Mouse (Mus musculus) cerebellum, postnatal 25 days (tissue): ENCODE data around the gene Fbll1.
"Not testable (repeated sequence)": the region's sequence is repeated elsewhere in the genome, so short reads cannot be mapped to it uniquely, and the experiment has no call there.

ENCODE experiments used
- DNase-seq, 2 experiments: peaks; one replicate each; pipeline ENCODE4 v3.0.0; 2021; ENCODE audit warnings: mixed read lengths in 2 of 2

Gene Fbll1

DNA sequence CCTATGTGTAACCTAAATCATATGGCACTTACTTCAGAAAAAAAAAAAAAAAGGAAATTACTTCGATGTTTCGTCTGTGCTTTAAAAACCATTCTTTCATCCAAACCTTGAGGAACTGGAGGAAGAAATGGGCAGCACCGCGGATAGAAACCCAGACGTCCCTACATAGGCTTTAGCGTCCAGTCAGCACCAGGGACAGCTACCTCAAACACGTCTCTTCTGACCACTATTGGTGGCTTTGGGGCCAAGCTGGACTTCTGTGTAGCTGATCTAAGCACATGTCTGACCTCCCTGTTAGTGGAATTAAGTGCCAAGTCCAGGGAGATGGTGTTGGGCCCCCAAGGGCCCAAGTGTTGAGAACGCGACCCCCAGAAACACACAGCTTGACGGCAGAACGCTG lies at the start of gene Fbll1:
TSS of gene Fbll1 (minus strand) at position 11 of the 400 bp plus-strand sequence.
- DNase-seq: peak; percentile 27 to 30

DNA sequence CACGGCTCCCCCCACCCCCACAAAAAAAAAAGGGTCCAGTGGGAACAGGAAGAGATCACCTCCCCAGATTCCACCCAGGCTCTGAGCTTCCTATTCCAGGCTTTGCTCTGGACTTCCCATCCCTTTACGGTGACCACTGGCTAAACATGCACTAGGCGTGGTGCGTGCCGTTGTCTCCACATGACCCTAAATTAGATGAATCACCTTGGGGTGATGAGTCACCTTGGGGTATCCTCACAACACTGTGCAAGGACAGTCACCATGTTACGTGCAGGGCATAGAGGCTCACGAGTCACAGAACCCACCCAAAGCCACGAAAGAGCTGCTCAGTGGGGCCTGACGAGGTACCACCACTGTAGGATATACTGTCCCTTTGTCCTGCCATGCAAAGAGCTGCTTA lies 45.6 kb upstream of the Fbll1 start:
- no peak for DNase-seq

- not testable (repeated sequence) for DNase-seq
Measured at GRCm38 (mm10) chr11:35842560-35842959, 43.9 kb upstream of the Fbll1 start.

DNA sequence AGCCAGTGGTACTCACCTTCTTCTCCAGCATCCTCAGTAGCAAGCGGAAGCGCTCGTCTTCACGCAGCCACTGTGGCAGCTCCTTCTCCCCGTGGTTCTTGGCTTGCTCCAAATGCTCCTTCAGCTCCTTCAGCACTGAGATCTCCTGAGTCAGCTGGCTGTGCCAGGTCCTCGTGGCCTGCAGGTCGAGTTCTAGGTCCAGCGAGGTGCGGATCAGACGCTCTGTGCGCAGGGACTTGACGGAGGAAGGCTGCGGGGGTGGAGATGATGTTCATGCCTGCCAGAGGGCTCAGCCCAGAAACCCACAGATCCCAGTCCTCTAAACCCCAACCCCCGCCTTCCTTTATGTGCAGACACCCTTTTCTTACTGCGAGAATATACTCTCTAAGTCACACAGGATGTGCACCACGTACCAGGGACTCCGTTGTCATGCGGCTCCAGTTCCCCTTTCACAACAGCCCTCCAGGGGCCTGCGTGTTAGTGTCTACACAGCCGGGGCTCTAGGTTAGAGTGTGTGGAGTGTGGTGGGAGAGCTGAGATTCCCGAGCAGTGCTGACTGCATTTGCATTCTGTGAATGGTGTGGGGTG lies 43.1 kb upstream of the Fbll1 start:
- no peak for DNase-seq

DNA sequence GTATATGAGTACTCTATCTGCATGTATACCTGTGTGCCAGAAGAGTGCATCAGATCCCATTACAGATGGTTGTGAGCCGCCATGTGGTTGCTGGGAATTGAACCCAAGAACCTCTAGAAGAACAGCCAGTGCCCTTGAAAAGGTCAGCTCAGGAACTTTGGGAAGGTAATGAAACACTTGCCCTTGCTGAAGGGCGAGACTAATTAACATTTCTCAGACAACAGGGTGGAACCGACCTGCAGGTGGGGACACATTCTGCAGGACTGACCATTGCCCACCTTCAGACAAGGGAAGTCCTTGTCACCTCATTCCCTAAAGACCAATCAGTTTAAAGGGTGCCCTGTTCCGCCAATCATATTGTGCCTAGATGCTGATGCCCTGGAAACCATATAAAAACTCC lies 42.1 kb upstream of the Fbll1 start:
- not testable (repeated sequence) for DNase-seq

GRCm38 (mm10) chr11:35840282-35840681 lies 41.6 kb upstream of the Fbll1 start:
- DNase-seq: no peak

DNA sequence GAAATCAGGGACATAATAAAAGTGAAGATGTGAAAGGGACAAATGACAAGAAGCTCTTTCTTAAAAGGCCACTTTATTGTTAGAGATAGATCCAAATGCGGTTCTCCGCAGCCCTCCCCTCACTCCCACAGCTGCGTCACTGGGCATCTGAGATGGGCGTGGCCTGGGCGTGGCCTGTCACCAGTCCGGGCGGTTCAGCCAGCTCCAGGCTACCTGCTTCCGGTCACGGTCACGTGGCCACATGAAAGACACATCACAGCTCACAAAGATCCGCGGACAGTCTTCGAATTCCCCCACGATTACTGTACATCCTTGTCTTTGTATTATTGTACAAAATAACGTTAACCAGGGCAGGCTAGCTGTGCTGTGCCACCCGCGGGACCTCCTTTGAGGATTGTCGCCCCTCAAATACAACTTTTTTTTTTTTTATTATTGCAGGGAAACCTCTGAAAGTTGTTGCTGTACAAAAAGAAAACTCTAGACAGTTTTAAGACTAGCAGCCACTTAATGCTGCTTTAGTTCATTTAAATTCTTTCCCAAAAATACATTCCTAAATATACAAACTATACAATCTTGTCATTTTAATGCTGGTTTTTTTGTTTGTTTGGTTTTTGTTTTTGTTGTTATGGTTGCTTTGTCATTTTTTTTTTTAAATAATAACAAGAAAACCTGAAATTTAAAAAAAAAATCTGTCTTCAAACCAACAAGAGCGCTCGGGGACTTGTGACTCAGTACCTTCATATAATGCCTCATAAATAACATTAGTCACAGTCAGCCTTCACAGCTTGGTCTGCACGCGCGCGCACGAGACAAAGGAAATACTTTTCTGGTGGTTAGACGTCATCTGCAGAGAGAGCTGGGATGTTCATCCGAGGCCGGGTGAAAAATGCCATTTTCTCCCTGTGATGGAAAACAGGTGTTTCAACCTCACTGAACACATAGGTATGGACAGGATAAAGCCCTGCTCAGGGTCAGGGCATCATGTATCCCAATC lies 40.0 kb upstream of the Fbll1 start:
- DNase-seq: peak; percentile 75 to 88

DNA sequence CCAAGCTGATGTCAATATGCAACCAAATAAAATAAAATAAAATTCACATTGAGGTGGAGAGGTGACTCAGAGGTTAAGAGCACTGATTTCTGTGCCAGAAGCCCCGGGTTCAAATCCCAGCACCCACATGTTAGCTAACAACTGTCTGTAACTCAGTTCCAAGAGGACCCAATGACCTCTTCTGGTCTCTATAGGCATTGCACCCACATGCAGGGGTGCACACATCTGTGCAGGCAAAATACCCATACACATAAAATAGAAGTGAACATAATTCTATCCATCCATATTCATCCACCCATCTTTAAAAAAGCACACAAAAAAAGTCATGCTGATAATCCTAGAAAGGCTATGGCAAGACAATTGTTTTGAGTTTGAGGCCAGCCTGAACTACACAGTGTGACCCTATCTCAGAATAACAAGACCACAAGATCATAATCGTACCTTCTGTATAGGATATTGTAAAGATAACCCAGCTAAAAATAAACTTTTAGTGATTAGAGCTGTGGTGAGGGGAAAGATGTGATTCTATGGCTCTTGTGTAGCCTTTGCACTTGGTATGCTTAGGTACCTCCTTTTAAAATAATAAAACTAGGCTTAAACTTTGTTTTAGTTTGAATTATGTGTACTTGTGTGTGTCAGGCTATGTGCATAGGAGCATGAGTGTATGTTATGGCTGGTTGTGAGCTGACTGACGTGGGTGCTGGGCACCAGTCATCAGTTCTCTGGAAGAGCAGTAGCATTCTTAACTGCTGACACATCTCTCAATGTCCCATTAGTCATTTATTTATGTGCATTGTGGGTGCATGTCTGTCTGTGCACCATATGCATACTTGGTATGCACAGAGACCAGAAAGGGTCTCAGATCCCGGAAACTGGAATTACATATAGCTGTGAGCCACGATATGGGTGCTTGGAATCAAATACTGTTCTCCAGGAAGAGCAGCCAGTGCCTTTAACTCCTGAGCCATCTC lies 38.8 kb upstream of the Fbll1 start:
- no peak for DNase-seq

- DNase-seq: peak; percentile 93 to 95
Measured at GRCm38 (mm10) chr11:35834022-35834760, 35.5 kb upstream of the Fbll1 start, which contains the start of gene Rars. Gene Rars, minus strand, starts transcription at chr11:35834506.

DNA sequence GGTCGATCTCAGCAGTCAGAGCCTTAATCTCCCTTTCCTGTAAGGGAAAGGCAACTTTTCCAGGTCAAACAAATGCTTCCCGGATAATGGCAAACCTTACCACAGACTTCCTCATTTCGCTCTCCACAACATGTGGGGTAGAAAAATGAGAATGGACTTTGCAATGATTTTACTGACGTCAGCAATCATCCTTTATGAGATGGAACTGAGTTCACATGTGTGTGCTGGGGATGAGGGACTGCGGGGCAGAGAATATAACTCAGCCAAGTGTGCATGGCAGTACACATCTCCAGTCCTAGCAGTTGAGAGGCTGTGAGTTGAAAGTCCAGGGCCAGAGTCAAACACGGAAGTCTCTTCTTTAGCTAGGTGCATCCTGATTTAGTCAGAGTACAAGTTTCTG lies 34.6 kb upstream of the Fbll1 start:
- no peak for DNase-seq

GRCm38 (mm10) chr11:35832139-35832538 lies 33.5 kb upstream of the Fbll1 start:
- no peak for DNase-seq

- DNase-seq: no peak
Measured at GRCm38 (mm10) chr11:35827714-35828113, 29.0 kb upstream of the Fbll1 start.

DNA sequence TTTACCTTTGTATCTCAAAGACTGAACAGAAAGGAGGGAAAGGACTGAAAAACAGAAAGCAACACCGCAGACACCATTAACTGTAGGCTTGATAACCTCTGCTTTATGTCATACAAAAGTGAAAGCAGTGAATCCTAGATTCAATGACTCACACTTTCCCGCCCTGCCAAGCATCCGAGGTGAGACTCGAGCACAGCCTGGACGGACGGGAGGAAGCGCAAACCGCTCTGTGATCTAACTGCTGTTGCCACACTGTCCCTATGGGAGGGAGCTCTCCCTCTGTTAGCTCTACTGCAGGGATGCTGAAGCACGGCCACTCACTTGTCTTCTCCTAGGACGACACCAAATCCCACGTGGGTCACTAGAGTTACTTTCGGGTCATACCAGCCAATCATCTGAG lies 17.6 kb upstream of the Fbll1 start:
- DNase-seq: no peak

DNA sequence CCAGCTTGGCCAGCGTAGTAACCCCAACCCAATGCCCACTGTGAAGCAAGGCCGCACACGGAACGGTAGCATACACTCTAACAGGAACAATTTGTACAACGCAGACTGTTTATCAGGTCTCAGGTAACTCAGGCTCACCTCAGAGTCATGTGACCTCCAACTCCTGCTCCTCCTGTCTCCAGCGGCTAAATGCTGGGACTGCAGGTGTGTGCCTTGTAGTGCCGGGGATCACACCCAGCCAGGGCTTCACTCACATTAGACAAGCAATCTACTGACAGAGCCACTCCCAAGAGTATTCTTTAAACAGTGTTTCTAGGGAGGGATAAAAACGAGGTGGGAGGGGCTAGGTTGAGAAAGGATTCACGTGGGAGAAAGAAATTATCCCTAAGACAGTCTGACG lies 12.8 kb upstream of the Fbll1 start:
- DNase-seq: no peak

DNA sequence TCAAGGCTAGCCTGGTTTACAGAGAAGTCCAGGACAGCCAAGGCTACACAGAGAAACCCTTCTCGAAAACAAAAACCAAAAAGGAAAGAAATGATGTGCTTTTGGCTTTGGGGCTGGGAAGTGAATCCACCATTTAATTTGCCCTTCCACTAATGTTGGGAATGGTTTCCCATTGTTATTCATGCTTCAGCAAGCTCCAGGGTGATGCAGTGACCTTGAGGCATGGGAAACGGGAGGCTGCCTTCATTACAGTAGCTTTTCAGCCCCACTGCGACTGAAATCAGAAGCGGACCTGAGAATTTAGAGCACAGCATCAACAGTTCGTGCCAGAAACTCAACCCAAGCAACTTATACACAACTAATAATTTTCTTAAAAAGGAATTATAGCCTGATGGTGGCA lies 2.6 kb upstream of the Fbll1 start:
- no peak for DNase-seq

GRCm38 (mm10) chr11:35798495-35798820 lies 226 bp downstream of the Fbll1 start:
- peak; percentile 82 to 85 for DNase-seq

- DNase-seq: peak; percentile 64 to 70
Measured at GRCm38 (mm10) chr11:35797751-35798494, 761 bp downstream of the Fbll1 start.

DNA sequence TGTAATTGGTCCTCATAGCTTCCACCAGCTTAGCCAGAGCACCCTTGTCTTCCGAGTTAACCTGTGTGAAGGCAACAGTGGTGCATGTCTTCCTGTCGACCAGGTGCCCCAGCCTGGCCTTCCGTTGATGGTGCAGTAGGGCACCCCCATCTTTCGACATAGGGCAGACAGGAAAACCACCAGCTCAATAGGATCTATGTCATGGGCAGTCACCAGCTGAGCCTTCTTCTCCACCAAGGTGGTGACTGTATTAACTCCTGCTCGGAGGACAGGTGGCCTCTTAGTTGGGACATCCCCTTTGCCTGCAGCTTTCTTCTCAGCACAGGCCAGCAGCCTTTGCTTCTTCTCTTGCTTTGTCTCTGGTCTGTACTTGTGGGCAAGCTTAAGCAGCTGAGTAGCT lies 5.9 kb downstream of the Fbll1 start:
- not testable (repeated sequence) for DNase-seq

DNA sequence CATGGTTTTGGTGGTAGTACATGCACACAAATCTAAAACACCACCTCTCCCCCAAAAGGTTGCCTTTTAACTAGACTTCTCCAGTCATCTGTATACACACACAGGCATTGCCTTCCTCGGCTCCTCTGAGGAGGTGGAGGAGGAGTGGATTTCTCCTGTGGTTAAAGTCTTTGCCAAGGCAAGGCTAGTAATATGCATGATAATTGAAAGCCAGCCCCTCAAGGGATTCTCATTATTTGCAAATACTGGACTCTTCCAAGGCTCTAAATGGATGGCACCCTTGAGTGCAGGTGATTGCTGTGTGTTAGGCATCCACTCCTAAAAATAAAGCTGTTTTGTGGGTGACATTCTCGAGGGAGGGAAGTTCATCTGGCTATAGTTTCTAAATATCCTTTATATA lies 10.2 kb downstream of the Fbll1 start:
- DNase-seq: no peak

DNA sequence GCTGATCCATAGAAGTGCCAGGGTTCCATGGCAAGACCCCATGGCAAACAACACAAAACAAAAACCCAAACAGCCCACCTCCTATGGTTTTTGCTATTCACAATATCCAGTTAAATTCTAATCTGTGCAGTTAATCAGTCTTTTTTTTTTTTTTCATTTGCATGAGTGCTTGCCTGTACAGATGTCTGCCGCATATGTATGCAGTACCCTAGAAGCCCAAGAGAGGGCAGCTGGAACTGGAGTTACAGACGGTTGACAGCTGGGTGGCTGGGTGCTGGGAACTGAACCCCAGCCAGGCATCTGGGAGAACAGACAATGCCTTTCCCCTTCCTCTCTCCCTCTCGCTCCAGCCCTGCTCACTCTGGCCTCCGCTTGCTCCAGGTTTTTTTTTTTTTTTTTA lies 14.1 kb downstream of the Fbll1 start:
- DNase-seq: no peak

DNA sequence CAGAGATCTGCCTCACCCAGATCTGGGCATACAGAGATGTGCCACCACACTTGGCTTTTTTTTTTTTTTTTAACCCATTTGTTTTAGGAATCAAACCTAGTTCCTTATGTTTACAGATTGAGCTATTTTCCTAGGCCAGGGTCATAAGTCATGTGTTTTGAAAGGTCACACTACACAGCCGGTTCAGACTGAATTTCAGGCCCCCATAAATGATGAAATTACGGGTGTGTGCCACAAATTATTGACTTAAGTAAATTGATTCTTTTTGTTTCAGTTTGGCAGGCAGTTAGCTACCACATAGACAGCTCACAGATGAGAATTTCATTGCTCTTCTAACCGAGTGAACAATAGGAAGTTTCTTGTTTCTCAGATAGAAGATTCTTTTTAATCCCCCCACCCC lies 14.7 kb downstream of the Fbll1 start:
- no peak for DNase-seq

GRCm38 (mm10) chr11:35783038-35783437 lies 15.6 kb downstream of the Fbll1 start:
- DNase-seq: no peak
